In the genomic region with DNA sequence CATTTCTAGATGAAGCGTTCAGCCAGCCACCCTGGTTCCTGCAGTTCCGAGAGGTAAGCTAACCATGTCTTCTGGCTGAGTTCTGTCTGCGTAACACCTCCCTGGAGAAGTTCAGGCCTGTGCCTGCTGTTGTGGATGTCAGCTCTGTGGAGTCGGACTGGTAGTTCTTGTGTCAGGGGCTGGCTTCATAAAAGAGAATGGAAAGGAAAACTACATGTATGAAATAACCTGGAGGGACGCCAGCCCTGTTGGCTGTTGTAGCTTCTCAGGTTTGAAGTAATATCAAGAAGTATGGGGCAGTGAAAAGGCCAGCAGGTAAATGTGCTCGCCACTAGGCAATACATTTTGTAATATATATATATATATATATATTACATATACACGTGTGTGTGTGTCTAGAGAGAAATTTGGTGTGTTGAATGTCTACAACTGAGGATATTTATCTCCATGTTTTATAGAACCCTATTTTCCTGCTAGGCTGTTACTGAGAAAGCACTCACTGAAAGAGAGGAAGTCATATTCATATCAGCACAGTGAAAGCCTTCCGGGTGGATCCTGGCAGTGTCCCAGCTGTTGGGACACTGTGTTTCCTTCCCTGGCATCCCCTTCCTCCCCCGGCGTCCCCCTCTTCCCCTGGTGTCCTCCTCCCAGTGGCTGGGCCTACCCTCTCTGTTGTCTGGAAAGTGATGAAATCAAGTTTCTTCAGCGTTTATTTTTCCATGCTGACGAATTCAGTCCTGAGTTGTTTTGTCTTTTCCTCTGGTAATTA, we compare ENCODE assay signal across 9 mouse cellular contexts. TPM values are rescaled to one million over a fixed set of nuclear protein-coding genes. Genes with fewer than 3 reads are reported as not detected.
DNase-seq lines count a peak whose midpoint lies in the region; ATAC-seq and TF ChIP-seq lines count a peak whose summit lies in the region.
"Had no signal": no experiment of that assay in that cellular context is flagged by ENCODE, and none has a peak within 500 bp of the region (broad histone marks: within the 10 kb centered on the region; RNA-seq: fewer than 3 reads in every experiment).

No protein-coding gene starts in this region.

- ATAC-seq in lung, postnatal 0 days: peak; percentile 96
- ATAC-seq in megakaryocyte-erythroid progenitor cell, adult 5-6 weeks (replicated peaks; ENCODE audit: low FRiP score, low TSS enrichment, poor library complexity, severe bottlenecking): no peak
- ATAC-seq: forebrain, embryonic 16.5 days had no signal

- no peak overlapping the region for H3K9ac ChIP-seq in lung, postnatal 0 days (replicated peaks; ENCODE audit: low read depth)

- TF ChIP-seq CTCF in kidney, adult 2 months (conservative IDR thresholded peaks at IDR 0.05; ENCODE audit: insufficient read depth, insufficient read length, low read depth, low read length): no peak
- no peak for TF ChIP-seq CTCF in lung, postnatal 0 days (IDR thresholded peaks at IDR 0.05)

- no peak overlapping the region for H3K4me3 ChIP-seq in kidney, adult 2 months (ENCODE audit: insufficient read depth, low read depth, low read length)
- no peak overlapping the region for H3K4me3 ChIP-seq in lung, postnatal 0 days (ENCODE audit: low read depth, low read length)

- DNase-seq in adrenal gland, postnatal 10 days: peak; percentile 61
- DNase-seq in gastrocnemius, postnatal 14 days: peak; percentile 55
- DNase-seq in kidney, adult 2 months: peak; percentile 87
- peak; percentile 87 for DNase-seq in lung, postnatal 0 days (ENCODE audit: low spot score)
- no peak for DNase-seq in yolk sac, embryonic 10.5 days (ENCODE audit: low spot score)
- no peak for DNase-seq in urinary bladder, adult 18-20 months (ENCODE audit: low spot score in 2 of 2)
- DNase-seq: layer of hippocampus, adult 9-11 months had no signal

- TF ChIP-seq POLR2A in kidney, adult 2 months (IDR thresholded peaks at IDR 0.05; ENCODE audit: low read depth, low read length): no peak

- no peaks in the 10 kb centered on the region for H3K9me3 ChIP-seq in lung, postnatal 0 days (ENCODE audit: low read length)

- no peak overlapping the region for H3K27ac ChIP-seq in kidney, adult 2 months (ENCODE audit: insufficient read depth, low read depth, low read length)
- H3K27ac ChIP-seq in lung, postnatal 0 days (ENCODE audit: low read length): peak overlapping the region; percentile 44; the same call in 1 of the 2 replicates

- H3K4me2 ChIP-seq in lung, postnatal 0 days (replicated peaks; ENCODE audit: low read depth, low read length): no peak overlapping the region

- H3K27me3 ChIP-seq in kidney, adult 2 months (replicated peaks; ENCODE audit: control insufficient read depth, insufficient read depth, low read length): no peaks in the 10 kb centered on the region
- no peaks in the 10 kb centered on the region for H3K27me3 ChIP-seq in lung, postnatal 0 days (replicated peaks; ENCODE audit: insufficient read depth, low read length)

- intact Hi-C loops in gastrocnemius, postnatal 14 days (cut with DNase I; ENCODE audit: low total_unique reads): no loop called here

- 64% methylated on average over 12 of the region's 12 CpGs for WGBS in kidney, adult 2 months
- WGBS in lung, postnatal 0 days: 52% methylated on average over 12 of the region's 12 CpGs

- peaks cover 4% of the 10 kb centered on the region for H3K36me3 ChIP-seq in kidney, adult 2 months (ENCODE audit: control insufficient read depth, insufficient read depth, low read length)
- peaks cover 41% of the 10 kb centered on the region for H3K36me3 ChIP-seq in lung, postnatal 0 days (ENCODE audit: insufficient read depth, low read length)

- H3K4me1 ChIP-seq in kidney, adult 2 months (ENCODE audit: control insufficient read depth, insufficient read depth, low read length): no peaks in the 10 kb centered on the region; the same call in 1 of the 2 replicates
- H3K4me1 ChIP-seq in lung, postnatal 0 days (ENCODE audit: insufficient read depth, low read depth, low read length): no peaks in the 10 kb centered on the region

- TF ChIP-seq EP300 in lung, postnatal 0 days (IDR thresholded peaks at IDR 0.05): peak; percentile 83

RNA-seq across cellular contexts. Expression of gene Plekha3, which starts 15.5 kb away (rescaled TPM):
- 10 to 100 TPM; 28.5 to 31.9 TPM for total RNA-seq in adrenal gland, postnatal 10 days (2021)
- 1 to 10 TPM; 7.5 to 8.8 TPM for total RNA-seq in gastrocnemius, postnatal 14 days (2021)
- polyA plus RNA-seq in kidney, adult 2 months (2012; rRNA removed): 22.3 and 23.9 TPM in 2 replicates
- polyA plus RNA-seq in lung, postnatal 0 days (2015; fragmentation: Nextera tagmentation; extraction: Ambion mirVana): 13.6 and 14.6 TPM in 2 replicates
- 19.8 and 23.7 TPM in 2 replicates for total RNA-seq in megakaryocyte-erythroid progenitor cell, adult 5-6 weeks (2014; fragmentation: Nextera tagmentation)
- 20.4 and 21.8 TPM in 2 replicates for total RNA-seq in megakaryocyte-erythroid progenitor cell, adult 5-6 weeks (2017)

RNA-seq across cellular contexts. Expression of gene Fkbp7, which starts 17.7 kb away (rescaled TPM):
- total RNA-seq in adrenal gland, postnatal 10 days (2021): 10 to 100 TPM; 32.8 to 33.5 TPM
- total RNA-seq in gastrocnemius, postnatal 14 days (2021): 10 to 100 TPM; 18.8 to 22.8 TPM
- 2.9 and 4.0 TPM in 2 replicates for polyA plus RNA-seq in kidney, adult 2 months (2012; rRNA removed)
- polyA plus RNA-seq in lung, postnatal 0 days (2015; fragmentation: Nextera tagmentation; extraction: Ambion mirVana): 68.3 and 71.9 TPM in 2 replicates
- total RNA-seq in megakaryocyte-erythroid progenitor cell, adult 5-6 weeks (2014; fragmentation: Nextera tagmentation): 6.6 and 6.7 TPM in 2 replicates
- total RNA-seq in megakaryocyte-erythroid progenitor cell, adult 5-6 weeks (2017): 8.6 and 13.0 TPM in 2 replicates

RNA-seq across cellular contexts. Expression of gene Pjvk, which starts 42.3 kb away (rescaled TPM):
- total RNA-seq in adrenal gland, postnatal 10 days (2021): 1 to 10 TPM in 1 of 2 experiments, under 1 TPM in 1; 0.51 to 1.2 TPM
- not detected for total RNA-seq in gastrocnemius, postnatal 14 days (2021)
- polyA plus RNA-seq in kidney, adult 2 months (2012; rRNA removed): 1.1 and 1.2 TPM in 2 replicates
- polyA plus RNA-seq in lung, postnatal 0 days (2015; fragmentation: Nextera tagmentation; extraction: Ambion mirVana): 0.26 and 0.29 TPM in 2 replicates
- total RNA-seq in megakaryocyte-erythroid progenitor cell, adult 5-6 weeks (2014; fragmentation: Nextera tagmentation): not detected in 2 replicates
- not detected in 2 replicates for total RNA-seq in megakaryocyte-erythroid progenitor cell, adult 5-6 weeks (2017)

RNA-seq across cellular contexts. Expression of gene Prkra, which starts 42.8 kb away (rescaled TPM):
- total RNA-seq in adrenal gland, postnatal 10 days (2021): 10 to 100 TPM; 26.3 to 30.8 TPM
- total RNA-seq in gastrocnemius, postnatal 14 days (2021): 1 to 10 TPM; 7.6 to 8.2 TPM
- 15.3 and 17.0 TPM in 2 replicates for polyA plus RNA-seq in kidney, adult 2 months (2012; rRNA removed)
- polyA plus RNA-seq in lung, postnatal 0 days (2015; fragmentation: Nextera tagmentation; extraction: Ambion mirVana): 34.1 and 35.7 TPM in 2 replicates
- total RNA-seq in megakaryocyte-erythroid progenitor cell, adult 5-6 weeks (2014; fragmentation: Nextera tagmentation): 27.0 and 31.1 TPM in 2 replicates
- total RNA-seq in megakaryocyte-erythroid progenitor cell, adult 5-6 weeks (2017): 15.2 and 20.2 TPM in 2 replicates

Comparison
In these comparisons a context has a peak if more than half of its experiments do, and no peak if none do; other contexts are left out.
1. DNase-seq: peak in adrenal gland, postnatal 10 days (single experiment), gastrocnemius, postnatal 14 days (single experiment), kidney, adult 2 months (single experiment) and lung, postnatal 0 days (single experiment); none in yolk sac, embryonic 10.5 days (single experiment) and urinary bladder, adult 18-20 months (0 of 2).